Mouse (Mus musculus): ENCODE data around the gene Emx1. TPM values are rescaled to one million over a fixed set of nuclear protein-coding genes. Genes with fewer than 3 reads are reported as not detected.

The Emx1 gene
- polyA plus RNA-seq, 1 experiment from 2014 or later: not detected

GRCm38 (mm10) chr6:85252251-85253058 lies 65.2 kb downstream of the Emx1 start:
- peaks cover 13 to 16% of the 10 kb centered on the region in 2 experiments for H3K4me1 ChIP-seq (ENCODE audit: control insufficient read depth in 2 of 2, insufficient read depth in 2 of 2, low read length in 2 of 2)
- no peak overlapping the region for H3K27ac ChIP-seq (replicated peaks in 1 of 2; ENCODE audit: control insufficient read depth in 1 of 2, insufficient read depth in 1 of 2, low read depth in 2 of 2, low read length in 2 of 2)
- no peak overlapping the region for H3K4me3 ChIP-seq (ENCODE audit: control insufficient read depth in 1 of 2, insufficient read depth in 1 of 2, low read depth in 1 of 2, low read length in 2 of 2)
- no peaks in the 10 kb centered on the region for H3K9me3 ChIP-seq (ENCODE audit: control insufficient read depth, low read length)
- 92% methylated on average over 17 of the region's 17 CpGs for WGBS
- H3K9ac ChIP-seq (ENCODE audit: low read length): no peak overlapping the region
- no peak for ATAC-seq (ENCODE audit: insufficient number of reproducible peaks, insufficient read depth, low FRiP score, low read depth)
- H3K36me3 ChIP-seq (ENCODE audit: control insufficient read depth, insufficient read depth, low read length): no peaks in the 10 kb centered on the region
- no peak overlapping the region for H3K4me2 ChIP-seq (ENCODE audit: low read length)
- no peaks in the 10 kb centered on the region for H3K27me3 ChIP-seq (ENCODE audit: control insufficient read depth, insufficient read depth, low read length)

GRCm38 (mm10) chr6:85253275-85253674 lies 66.0 kb downstream of the Emx1 start:
- Histone ChIP-seq H3K27ac (replicated peaks in 1 of 2; ENCODE audit: control insufficient read depth in 1 of 2, insufficient read depth in 1 of 2, low read depth in 2 of 2, low read length in 2 of 2) (peak overlapping the region; percentile 36 to 62), H3K4me1 (ENCODE audit: control insufficient read depth in 2 of 2, insufficient read depth in 2 of 2, low read length in 2 of 2) (peaks cover 13 to 16% of the 10 kb centered on the region in 2 experiments), H3K36me3 (ENCODE audit: control insufficient read depth, insufficient read depth, low read length) (no peaks in the 10 kb centered on the region), H3K4me2 (ENCODE audit: low read length) (no peak overlapping the region), H3K9ac (ENCODE audit: low read length) (no peak overlapping the region), H3K27me3 (ENCODE audit: control insufficient read depth, insufficient read depth, low read length) (no peaks in the 10 kb centered on the region), H3K9me3 (ENCODE audit: control insufficient read depth, low read length) (no peaks in the 10 kb centered on the region), H3K4me3 (ENCODE audit: control insufficient read depth in 1 of 2, insufficient read depth in 1 of 2, low read depth in 1 of 2, low read length in 2 of 2) (no peak overlapping the region)
- ATAC-seq (ENCODE audit: insufficient number of reproducible peaks, insufficient read depth, low FRiP score, low read depth): no peak
- 72% methylated on average over 3 of the region's 3 CpGs for WGBS

Other genes with a start within 250 kb of the Emx1 start
- gene Exoc6b, start 117.9 kb upstream of the Emx1 start, polyA plus RNA-seq (2014; fragmentation: Nextera tagmentation; extraction: Ambion mirVana): 21.2 and 22.2 TPM in 2 replicates
- 55.2 and 83.6 TPM in 2 replicates for gene Spr, start 49.7 kb upstream of the Emx1 start, polyA plus RNA-seq (2014; fragmentation: Nextera tagmentation; extraction: Ambion mirVana)
- 2.7 and 3.1 TPM in 2 replicates for gene Sfxn5, start 146.0 kb downstream of the Emx1 start, polyA plus RNA-seq (2014; fragmentation: Nextera tagmentation; extraction: Ambion mirVana)
- gene Rab11fip5, start 187.2 kb downstream of the Emx1 start, polyA plus RNA-seq (2014; fragmentation: Nextera tagmentation; extraction: Ambion mirVana): 36.5 and 42.2 TPM in 2 replicates
- gene Noto, start 236.4 kb downstream of the Emx1 start, polyA plus RNA-seq (2014; fragmentation: Nextera tagmentation; extraction: Ambion mirVana): not detected in 2 replicates
- gene Smyd5, start 244.6 kb downstream of the Emx1 start, polyA plus RNA-seq (2014; fragmentation: Nextera tagmentation; extraction: Ambion mirVana): 30.5 and 33.5 TPM in 2 replicates